Mouse (Mus musculus) E14TG2a.4 (cell line): ENCODE measurements around the gene Mras.
A peak's percentile ranks its signal among the peaks of the same experiment; 100 is the strongest.

ENCODE experiments used
- CTCF ChIP-seq: conservative IDR thresholded peaks from 2 replicates; pipeline ENCODE4 v1.5.1; 2014; ENCODE audit warnings: low read length
- NANOG ChIP-seq: IDR thresholded peaks from 2 replicates; pipeline ENCODE4 v1.6.1; 2014; ENCODE audit warnings: borderline replicate concordance, low read length, mixed read lengths

DNA sequence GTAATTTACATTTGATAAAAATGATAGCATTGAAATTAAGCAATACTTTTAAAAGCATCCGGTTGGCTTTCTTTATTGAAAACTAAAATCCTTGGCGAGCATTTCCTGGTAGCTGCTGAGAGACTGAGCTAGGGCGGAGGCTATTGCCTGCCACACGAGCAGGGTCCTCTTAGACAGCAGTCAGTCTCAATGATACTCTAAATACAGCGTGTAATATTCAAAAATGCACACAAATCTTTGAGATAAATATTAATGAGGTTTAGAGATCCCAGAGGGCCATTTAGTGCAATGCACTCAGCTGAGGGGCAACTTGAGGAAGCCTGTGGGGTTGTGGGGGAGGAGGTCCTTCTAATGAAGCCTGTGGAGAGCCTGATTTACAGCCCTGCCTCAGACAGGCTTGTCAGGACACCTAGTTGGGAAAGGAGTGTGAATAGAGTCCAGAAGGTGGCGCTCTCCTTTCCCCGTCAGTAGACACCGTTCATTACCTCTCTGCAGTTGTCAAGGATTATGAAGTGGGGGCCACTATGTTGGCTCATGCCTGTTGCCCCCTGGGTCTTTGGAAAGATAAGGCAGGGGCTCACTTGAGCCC, 7.5 kb upstream of the Mras start:
- peak; percentile 67 for TF ChIP-seq CTCF
- TF ChIP-seq NANOG = no peak
